Comparison of ENCODE assay signal across 8 mouse cellular contexts in the genomic region with DNA sequence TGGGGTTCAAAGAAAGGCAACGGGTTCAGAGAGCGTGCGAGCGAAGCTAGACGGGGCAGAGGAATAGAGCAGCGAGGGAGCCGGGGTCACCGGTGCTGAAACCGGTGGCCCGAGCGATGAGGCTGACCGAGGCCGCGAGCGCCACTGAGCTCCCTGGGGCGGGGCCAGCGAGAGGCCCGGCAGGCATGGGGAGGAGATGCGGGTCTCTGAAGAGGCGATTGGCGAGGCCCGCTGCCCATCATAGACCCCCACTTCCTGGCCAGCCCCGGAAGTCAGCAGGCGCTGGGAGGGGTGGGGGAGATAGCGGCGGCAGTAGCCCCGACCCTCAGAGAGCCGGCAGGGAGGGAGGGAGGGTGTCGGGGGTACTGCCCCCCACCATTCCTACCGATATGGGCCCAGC. TPM values are rescaled to one million over a fixed set of nuclear protein-coding genes. Genes with fewer than 3 reads are reported as not detected.
DNase-seq lines count a peak whose midpoint lies in the region; ATAC-seq lines count a peak whose summit lies in the region.

No protein-coding gene starts in this region.

- H3K9me3 ChIP-seq in heart, embryonic 14.5 days (ENCODE audit: control insufficient read depth, low read length), result no peaks in the 10 kb centered on the region
- no peaks in the 10 kb centered on the region for H3K9me3 ChIP-seq in liver, embryonic 13.5 days (replicated peaks)
- no peaks in the 10 kb centered on the region for H3K9me3 ChIP-seq in stomach, embryonic 14.5 days (ENCODE audit: control insufficient read depth, low read depth, low read length)

- H3K27me3 ChIP-seq in heart, embryonic 14.5 days (ENCODE audit: control insufficient read depth, insufficient read depth, low read length), result no peaks in the 10 kb centered on the region
- H3K27me3 ChIP-seq in liver, embryonic 13.5 days, result no peaks in the 10 kb centered on the region
- H3K27me3 ChIP-seq in stomach, embryonic 14.5 days (ENCODE audit: control insufficient read depth, insufficient read depth, low read length), result no peaks in the 10 kb centered on the region

- ATAC-seq in CD4-positive, CD25-positive, alpha-beta regulatory T cell, adult 4 months, result peak; percentile 23
- peak; percentile 41 for ATAC-seq in heart, embryonic 14.5 days (ENCODE audit: insufficient number of reproducible peaks, insufficient read depth, low FRiP score, low read depth)
- peak; percentile 41 for ATAC-seq in liver, embryonic 13.5 days (ENCODE audit: low read depth)
- peak; percentile 30 for ATAC-seq in stomach, embryonic 14.5 days (ENCODE audit: insufficient number of reproducible peaks, insufficient read depth, low FRiP score, low read depth)

- WGBS in heart, embryonic 14.5 days, result 0% methylated on average over 24 of the region's 30 CpGs
- 0% methylated on average over 29 of the region's 30 CpGs for WGBS in liver, embryonic 13.5 days (ENCODE audit: insufficient replicate concordance)
- WGBS in stomach, embryonic 14.5 days, result under 1% methylated on average over 29 of the region's 30 CpGs

- H3K27ac ChIP-seq in heart, embryonic 14.5 days (replicated peaks in 1 of 2; ENCODE audit: control insufficient read depth in 1 of 2, insufficient read depth in 1 of 2, low read depth in 2 of 2, low read length in 2 of 2), result peak overlapping the region; percentile 84 to 87
- H3K27ac ChIP-seq in liver, embryonic 13.5 days, result peak overlapping the region; percentile 89
- H3K27ac ChIP-seq in stomach, embryonic 14.5 days (ENCODE audit: low read length), result peak overlapping the region; percentile 93

- peak overlapping the region; percentile 94 for H3K4me2 ChIP-seq in heart, embryonic 14.5 days (ENCODE audit: low read length)
- H3K4me2 ChIP-seq in liver, embryonic 13.5 days, result peak overlapping the region; percentile 93
- peak overlapping the region; percentile 95 for H3K4me2 ChIP-seq in stomach, embryonic 14.5 days (replicated peaks; ENCODE audit: low read depth, low read length)

- H3K9ac ChIP-seq in heart, embryonic 14.5 days (ENCODE audit: low read length), result peak overlapping the region; percentile 95
- peak overlapping the region; percentile 97 for H3K9ac ChIP-seq in liver, embryonic 13.5 days
- H3K9ac ChIP-seq in stomach, embryonic 14.5 days (replicated peaks; ENCODE audit: low read depth, low read length), result peak overlapping the region; percentile 96

- peaks cover 15 to 45% of the 10 kb centered on the region in 2 experiments for H3K4me1 ChIP-seq in heart, embryonic 14.5 days (ENCODE audit: control insufficient read depth in 2 of 2, insufficient read depth in 2 of 2, low read length in 2 of 2)
- H3K4me1 ChIP-seq in liver, embryonic 13.5 days (replicated peaks), result peaks cover 61% of the 10 kb centered on the region
- peaks cover 27% of the 10 kb centered on the region for H3K4me1 ChIP-seq in stomach, embryonic 14.5 days (ENCODE audit: control insufficient read depth, insufficient read depth, low read length)

- DNase-seq in c-Kit-negative CD71-positive TER-119-positive erythroid progenitor cells, embryonic 14.5 days (ENCODE audit: low read depth, low spot score), result peak; percentile 67
- DNase-seq in fibroblast of lung, adult 2 months (ENCODE audit: low read depth), result peak; percentile 78
- peak; percentile 98 for DNase-seq in kidney, postnatal 14 days
- DNase-seq in liver, embryonic 13.5 days, result peak; percentile 94
- DNase-seq in natural killer cell, adult 2 months (ENCODE audit: low spot score in 2 of 2), result peak; percentile 88 to 91

- H3K4me3 ChIP-seq in heart, embryonic 14.5 days (ENCODE audit: control insufficient read depth in 1 of 2, insufficient read depth in 1 of 2, low read depth in 1 of 2, low read length in 2 of 2), result peak overlapping the region; percentile 82 to 90
- H3K4me3 ChIP-seq in liver, embryonic 13.5 days (replicated peaks), result peak overlapping the region; percentile 95
- H3K4me3 ChIP-seq in stomach, embryonic 14.5 days (ENCODE audit: low read depth, low read length), result peak overlapping the region; percentile 73

- H3K36me3 ChIP-seq in heart, embryonic 14.5 days (ENCODE audit: control insufficient read depth, insufficient read depth, low read length), result peaks cover 21% of the 10 kb centered on the region
- H3K36me3 ChIP-seq in liver, embryonic 13.5 days, result peaks cover 28% of the 10 kb centered on the region
- H3K36me3 ChIP-seq in stomach, embryonic 14.5 days (ENCODE audit: control insufficient read depth, insufficient read depth, low read length), result peaks cover 8% of the 10 kb centered on the region; the same call in 1 of the 2 replicates

RNA-seq across cellular contexts. Expression of gene Agpat1, which starts 1.5 kb away (rescaled TPM):
- 10 to 100 TPM; 16.9 to 19.2 TPM for polyA plus RNA-seq in CD4-positive, CD25-positive, alpha-beta regulatory T cell, adult 4 months (2017; shearing (Covaris generic))
- 26.1 and 54.4 TPM in 2 replicates for polyA plus RNA-seq in heart, embryonic 14.5 days (2014; fragmentation: Nextera tagmentation; extraction: Ambion mirVana)
- 24.9 and 27.0 TPM in 2 replicates for polyA plus RNA-seq in liver, embryonic 13.5 days (2015; fragmentation: Nextera tagmentation; extraction: Ambion mirVana)
- polyA plus RNA-seq in stomach, embryonic 14.5 days (2014; fragmentation: Nextera tagmentation; extraction: Ambion mirVana), result 53.1 and 53.9 TPM in 2 replicates

RNA-seq across cellular contexts. Expression of gene Rnf5, which starts 2.1 kb away (rescaled TPM):
- polyA plus RNA-seq in CD4-positive, CD25-positive, alpha-beta regulatory T cell, adult 4 months (2017; shearing (Covaris generic)), result 10 to 100 TPM; 68.0 to 75.0 TPM
- 87.0 and 90.9 TPM in 2 replicates for polyA plus RNA-seq in heart, embryonic 14.5 days (2014; fragmentation: Nextera tagmentation; extraction: Ambion mirVana)
- 86.1 and 93.6 TPM in 2 replicates for polyA plus RNA-seq in liver, embryonic 13.5 days (2015; fragmentation: Nextera tagmentation; extraction: Ambion mirVana)
- polyA plus RNA-seq in stomach, embryonic 14.5 days (2014; fragmentation: Nextera tagmentation; extraction: Ambion mirVana), result 104 and 105 TPM in 2 replicates

RNA-seq across cellular contexts. Expression of gene Ager, which starts 7.9 kb away (rescaled TPM):
- 1 to 10 TPM; 4.0 to 4.5 TPM for polyA plus RNA-seq in CD4-positive, CD25-positive, alpha-beta regulatory T cell, adult 4 months (2017; shearing (Covaris generic))
- 1.2 and 1.8 TPM in 2 replicates for polyA plus RNA-seq in heart, embryonic 14.5 days (2014; fragmentation: Nextera tagmentation; extraction: Ambion mirVana)
- 0.68 and 0.72 TPM in 2 replicates for polyA plus RNA-seq in liver, embryonic 13.5 days (2015; fragmentation: Nextera tagmentation; extraction: Ambion mirVana)
- 3.7 and 3.8 TPM in 2 replicates for polyA plus RNA-seq in stomach, embryonic 14.5 days (2014; fragmentation: Nextera tagmentation; extraction: Ambion mirVana)

RNA-seq across cellular contexts. Expression of gene Egfl8, which starts 10.2 kb away (rescaled TPM):
- 1 to 10 TPM; 1.9 to 2.8 TPM for polyA plus RNA-seq in CD4-positive, CD25-positive, alpha-beta regulatory T cell, adult 4 months (2017; shearing (Covaris generic))
- polyA plus RNA-seq in heart, embryonic 14.5 days (2014; fragmentation: Nextera tagmentation; extraction: Ambion mirVana), result 0.46 and 0.55 TPM in 2 replicates
- 0.30 and 0.34 TPM in 2 replicates for polyA plus RNA-seq in liver, embryonic 13.5 days (2015; fragmentation: Nextera tagmentation; extraction: Ambion mirVana)
- 3.8 and 4.2 TPM in 2 replicates for polyA plus RNA-seq in stomach, embryonic 14.5 days (2014; fragmentation: Nextera tagmentation; extraction: Ambion mirVana)

RNA-seq across cellular contexts. Expression of gene Pbx2, which starts 14.5 kb away (rescaled TPM):
- 10 to 100 TPM in 1 of 2 experiments, 1 to 10 TPM in 1; 7.7 to 12.6 TPM for polyA plus RNA-seq in CD4-positive, CD25-positive, alpha-beta regulatory T cell, adult 4 months (2017; shearing (Covaris generic))
- 5.4 and 7.9 TPM in 2 replicates for polyA plus RNA-seq in heart, embryonic 14.5 days (2014; fragmentation: Nextera tagmentation; extraction: Ambion mirVana)
- 3.8 TPM in 2 replicates for polyA plus RNA-seq in liver, embryonic 13.5 days (2015; fragmentation: Nextera tagmentation; extraction: Ambion mirVana)
- polyA plus RNA-seq in stomach, embryonic 14.5 days (2014; fragmentation: Nextera tagmentation; extraction: Ambion mirVana), result 13.1 and 15.5 TPM in 2 replicates

Comparison
In these comparisons a context has a peak if more than half of its experiments do, and no peak if none do; other contexts are left out.
1. Peak in every context shown above with its lines: DNase-seq, ATAC-seq, H3K4me3 ChIP-seq and H3K27ac ChIP-seq.